Mouse (Mus musculus) forebrain, embryonic 10.5 days (tissue): Measurements from ENCODE around the gene Zfand2b. TPM values are rescaled to one million over a fixed set of nuclear protein-coding genes. Genes with fewer than 3 reads are reported as not detected.

Experiments used
- DNase-seq: peaks from one replicate; pipeline ENCODE4 v3.0.0-alpha.2; 2017; ENCODE audit warnings: low spot score; ENCODE audit errors: extremely low spot score
- H3K27ac ChIP-seq: fragments of 300-500 bp; sonication (generic); 2 replicates; pipeline ENCODE4 v1.5.1; 2016; ENCODE audit warnings: mild to moderate bottlenecking
- H3K27me3 ChIP-seq: fragments of 300-500 bp; sonication (generic); 2 replicates; pipeline ENCODE4 v1.6.1; 2016; ENCODE audit warnings: mild to moderate bottlenecking; ENCODE audit not compliant: poor library complexity, severe bottlenecking
- H3K36me3 ChIP-seq: fragments of 300-500 bp; sonication (generic); replicated peaks from 2 replicates; pipeline ENCODE4 v1.6.1; 2016; ENCODE audit warnings: mild to moderate bottlenecking, moderate library complexity
- H3K4me1 ChIP-seq: fragments of 300-500 bp; sonication (generic); 2 replicates; pipeline ENCODE4 v1.6.1; 2016
- H3K4me3 ChIP-seq: fragments of 300-500 bp; sonication (generic); 2 replicates; pipeline ENCODE4 v1.5.1; 2016; ENCODE audit warnings: mild to moderate bottlenecking, moderate library complexity
- H3K9me3 ChIP-seq: fragments of 300-500 bp; sonication (generic); 2 replicates; pipeline ENCODE4 v1.6.1; 2016; ENCODE audit warnings: mild to moderate bottlenecking, moderate library complexity
- WGBS: fragments of 180-500 bp; shearing (Covaris S2); methylation state at CpG from one replicate; pipeline ENCODE4 v1.1.7; 2016; 5-methylcytosine and 5-hydroxymethylcytosine counted together
- polyA plus RNA-seq: library from polyadenylated mRNA; unstranded; fragments of >200 nt; fragmentation: Nextera tagmentation; extraction: Ambion mirVana; gene quantifications from 2 replicates; pipeline ENCODE4 v1.2.1, GENCODE M21; 2016

Gene Zfand2b
- polyA plus RNA-seq, 1 experiment from 2014 or later: 29.0 TPM

DNA sequence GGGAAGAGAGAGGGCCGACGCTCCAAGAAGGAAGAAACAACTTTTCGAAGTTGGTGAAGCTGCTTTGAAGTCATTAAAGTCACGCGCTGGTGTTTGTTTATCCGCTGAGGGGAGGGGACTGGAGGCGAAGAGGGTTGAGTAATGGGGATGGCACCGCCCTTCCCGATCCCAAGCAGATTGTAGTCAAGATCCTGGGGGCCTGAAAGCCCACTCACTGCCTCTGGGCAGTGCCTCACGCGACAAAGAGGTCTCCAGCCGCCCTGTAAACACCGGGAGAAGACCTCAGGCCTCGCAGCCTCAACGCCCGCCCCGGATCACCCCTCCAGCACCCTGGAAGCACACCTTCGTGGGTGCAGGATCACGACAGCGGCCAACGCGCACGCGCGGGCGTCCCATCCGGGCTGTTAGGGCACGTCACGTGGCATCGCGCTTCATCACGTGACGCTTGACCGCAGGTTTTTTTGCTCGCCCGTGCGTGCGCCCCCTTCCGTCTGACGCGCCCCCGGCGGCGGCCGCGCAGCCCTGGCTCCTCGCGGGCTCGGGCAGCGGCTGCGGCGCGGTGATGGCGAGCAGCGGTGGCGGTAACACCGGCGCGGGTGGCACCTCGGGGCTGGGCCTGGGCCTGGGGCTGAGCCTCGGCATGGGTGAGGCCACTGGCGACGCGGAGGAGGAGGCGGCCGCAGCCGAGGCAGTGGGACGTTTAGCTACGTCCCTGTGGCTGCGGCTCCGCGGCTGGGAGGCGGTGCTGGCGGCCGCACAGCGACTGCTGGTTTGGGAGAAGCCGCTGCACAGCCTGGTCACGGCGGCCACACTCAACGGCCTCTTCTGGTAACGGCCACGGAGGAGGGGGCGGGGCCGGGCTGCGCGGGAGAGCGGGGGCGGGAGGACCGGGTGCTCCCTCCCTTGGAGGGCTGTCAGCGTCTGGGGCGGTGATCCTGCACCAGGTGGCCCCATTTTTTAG is 25.9 kb upstream of the Zfand2b start, which contains the start of the genes Cnppd1 and Retreg2:
TSS of gene Cnppd1 (minus strand) at position 411 of the 961 bp plus-strand sequence.
TSS of gene Retreg2 (plus strand) at position 478 of the 961 bp plus-strand sequence.
- Histone ChIP-seq H3K36me3 (peaks cover 61% of the 10 kb centered on the region), H3K4me1 (peaks cover 34% of the 10 kb centered on the region), H3K9me3 (no peaks in the 10 kb centered on the region), H3K27ac (peak within 1 kb of the TSS; percentile 97), H3K4me3 (peak within 1 kb of the TSS; percentile 88), H3K27me3 (peaks cover 6% of the 10 kb centered on the region; the same call in 1 of the 2 replicates)
- WGBS: under 1% methylated on average over 89 of the region's 91 CpGs
- peak; percentile 97 for DNase-seq

DNA sequence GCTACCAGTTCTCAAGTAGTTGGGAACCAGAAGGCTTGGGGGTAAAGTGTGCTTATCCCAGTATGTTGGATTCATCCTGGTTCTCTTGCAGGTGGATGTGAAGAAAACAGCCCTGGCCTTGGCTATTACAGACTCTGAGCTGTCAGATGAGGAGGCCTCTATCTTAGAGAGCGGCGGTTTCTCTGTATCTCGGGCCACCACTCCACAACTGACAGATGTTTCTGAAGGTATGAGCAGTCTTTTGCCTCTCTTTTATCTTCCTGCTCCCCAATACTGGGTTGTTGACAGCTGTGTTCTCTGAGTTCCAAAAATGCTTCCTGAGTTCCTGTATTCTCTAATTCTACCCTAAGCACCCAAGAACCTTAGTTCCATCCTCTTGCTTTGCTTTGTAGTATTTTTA is 22.9 kb upstream of the Zfand2b start:
- Histone ChIP-seq H3K4me3 (no peak overlapping the region), H3K9me3 (no peaks in the 10 kb centered on the region), H3K27ac (no peak overlapping the region), H3K27me3 (peaks cover 6% of the 10 kb centered on the region; the same call in 1 of the 2 replicates), H3K4me1 (peaks cover 34% of the 10 kb centered on the region), H3K36me3 (peaks cover 57% of the 10 kb centered on the region)
- 98% methylated on average over 3 of the region's 3 CpGs for WGBS
- no peak for DNase-seq

DNA sequence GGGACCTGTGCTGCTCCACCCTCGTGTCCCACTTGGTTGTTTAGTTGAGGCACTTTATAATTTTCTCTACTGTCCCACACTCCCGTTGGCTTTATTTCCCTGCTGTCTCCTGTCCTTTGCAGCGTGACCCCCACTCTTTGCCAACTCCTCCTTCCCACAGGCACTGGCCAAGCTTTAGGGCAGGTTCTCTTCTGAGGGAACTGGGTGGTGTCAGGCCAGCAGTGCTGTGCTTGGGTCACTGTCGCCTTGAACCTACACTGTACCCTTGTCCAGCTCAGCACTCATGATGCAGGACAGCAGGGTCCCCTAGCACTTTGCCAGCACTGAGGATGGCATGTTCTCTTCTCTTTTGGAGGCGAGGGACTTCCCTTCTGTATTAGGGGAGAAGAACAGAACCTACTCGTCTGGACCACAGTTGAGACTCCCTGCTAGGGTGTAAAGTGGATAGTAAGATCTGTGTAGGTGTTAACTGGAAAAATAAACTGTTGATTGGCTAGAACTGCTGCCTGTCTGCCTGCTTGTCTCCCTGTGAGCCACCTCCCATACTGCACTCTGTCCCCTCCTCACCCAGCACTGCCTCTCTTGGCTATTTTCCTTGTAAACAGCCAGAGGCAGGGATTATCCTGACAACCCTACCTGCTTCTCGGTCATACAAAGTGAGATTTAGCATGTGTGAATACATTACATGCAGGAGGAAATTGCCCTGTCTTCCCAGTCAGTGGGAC is 20.9 kb upstream of the Zfand2b start:
- Histone ChIP-seq H3K27ac (no peak overlapping the region), H3K27me3 (no peaks in the 10 kb centered on the region), H3K9me3 (no peaks in the 10 kb centered on the region), H3K36me3 (peaks cover 57% of the 10 kb centered on the region), H3K4me1 (peaks cover 18% of the 10 kb centered on the region), H3K4me3 (no peak overlapping the region)
- 84% methylated on average over 7 of the region's 7 CpGs for WGBS
- no peak for DNase-seq

DNA sequence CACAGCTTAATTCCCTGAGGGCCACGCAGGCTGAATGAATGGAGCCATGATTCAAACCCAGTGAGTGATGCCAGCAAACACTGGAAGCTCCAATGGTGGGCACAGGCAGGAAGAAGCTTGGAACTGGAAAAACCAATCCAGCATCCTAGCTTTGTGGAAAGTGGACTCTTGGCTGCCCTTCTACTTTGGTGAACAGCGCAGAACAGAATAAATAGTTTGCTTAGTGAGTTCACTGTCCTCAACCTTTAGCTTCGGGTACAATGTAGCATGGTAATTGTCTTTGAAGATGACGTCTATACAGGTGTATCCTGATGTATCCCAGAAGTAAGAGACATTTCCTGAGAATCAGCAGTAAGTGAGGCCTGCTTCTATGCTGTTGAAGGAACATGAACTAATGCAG is 19.7 kb upstream of the Zfand2b start:
- Histone ChIP-seq H3K4me1 (peaks cover 6% of the 10 kb centered on the region), H3K27ac (no peak overlapping the region), H3K9me3 (no peaks in the 10 kb centered on the region), H3K4me3 (no peak overlapping the region), H3K27me3 (no peaks in the 10 kb centered on the region), H3K36me3 (peaks cover 57% of the 10 kb centered on the region)
- DNase-seq: no peak
- 91% methylated on average over 4 of the region's 4 CpGs for WGBS

DNA sequence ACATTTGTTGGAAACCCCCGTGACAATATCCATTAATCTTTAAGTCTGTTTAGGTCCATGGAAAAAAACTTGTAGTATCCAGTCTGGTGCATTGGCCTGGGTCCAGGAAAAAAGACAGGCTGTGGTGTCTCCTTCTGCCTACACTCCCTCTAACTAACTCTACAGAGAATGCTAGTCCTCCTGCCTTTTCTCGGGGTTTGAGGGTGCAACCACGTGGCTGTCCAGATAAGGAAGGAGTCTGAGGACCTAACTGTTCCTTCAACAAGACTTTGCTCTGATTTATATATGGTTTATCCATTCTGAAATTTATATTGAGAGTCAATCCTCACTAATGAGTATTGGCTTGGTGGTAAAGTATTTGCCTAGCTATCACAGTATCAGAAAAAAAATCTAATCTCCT is 12.6 kb upstream of the Zfand2b start:
- H3K4me1 ChIP-seq: no peaks in the 10 kb centered on the region
- no peak overlapping the region for H3K4me3 ChIP-seq
- H3K27me3 ChIP-seq: no peaks in the 10 kb centered on the region
- H3K9me3 ChIP-seq: no peaks in the 10 kb centered on the region
- no peaks in the 10 kb centered on the region for H3K36me3 ChIP-seq
- H3K27ac ChIP-seq: no peak overlapping the region
- 70% methylated on average over 3 of the region's 3 CpGs for WGBS
- DNase-seq: no peak

DNA sequence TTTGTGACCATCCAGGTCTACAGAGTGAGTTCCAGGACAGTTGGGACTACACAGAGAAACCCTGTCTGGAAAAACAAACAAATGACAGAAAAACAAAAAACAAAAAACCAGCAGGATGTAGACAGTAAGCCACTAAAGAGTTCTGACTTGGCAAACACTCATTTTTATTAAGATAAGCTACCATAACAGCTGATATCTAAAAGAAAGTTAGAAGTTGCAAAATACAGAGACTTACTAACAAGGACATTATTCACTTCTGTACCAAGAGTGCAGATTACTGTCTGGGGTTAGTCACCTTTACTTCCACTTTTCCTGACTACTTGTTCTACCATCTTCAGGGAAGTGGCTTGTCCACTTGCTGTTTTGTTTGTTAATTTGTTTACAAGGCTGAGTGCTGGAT is 9.5 kb upstream of the Zfand2b start:
- DNase-seq: no peak
- Histone ChIP-seq H3K4me1 (no peaks in the 10 kb centered on the region), H3K4me3 (no peak overlapping the region), H3K9me3 (no peaks in the 10 kb centered on the region), H3K36me3 (no peaks in the 10 kb centered on the region), H3K27me3 (no peaks in the 10 kb centered on the region), H3K27ac (no peak overlapping the region)

DNA sequence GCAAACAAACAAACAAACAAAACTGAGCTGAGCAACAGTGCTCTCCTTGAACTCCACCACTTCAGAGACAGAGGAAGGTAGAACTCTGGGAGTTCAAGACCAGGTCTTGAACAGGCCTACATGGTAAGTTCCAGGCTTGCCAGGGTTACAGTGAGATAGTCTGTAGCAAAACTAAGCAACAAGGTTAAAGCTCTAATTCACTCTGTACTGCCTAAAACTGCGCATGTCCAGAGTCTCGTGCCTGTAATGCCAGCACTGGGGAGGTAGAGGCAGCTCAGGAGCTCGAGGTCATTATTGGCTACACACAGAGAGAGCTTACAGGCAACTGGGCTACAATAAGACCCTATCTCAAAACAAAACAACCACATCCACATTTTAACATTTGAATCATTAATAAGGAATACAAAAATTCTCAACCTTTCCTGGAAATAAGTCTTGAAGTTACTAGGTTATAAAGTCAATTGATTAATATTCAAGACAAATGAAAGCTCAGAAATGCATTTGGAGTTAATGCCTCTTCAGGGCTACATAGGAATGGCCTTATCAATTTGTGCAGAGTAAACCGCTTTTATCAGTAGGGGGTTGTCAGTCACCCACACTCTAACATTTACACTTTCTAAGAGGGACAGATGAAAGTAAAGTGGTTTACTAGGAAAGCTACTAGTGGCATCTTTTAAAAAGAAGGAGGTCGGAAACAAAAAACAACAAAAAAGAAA is 8.7 kb upstream of the Zfand2b start:
- no peak overlapping the region for H3K4me3 ChIP-seq
- H3K36me3 ChIP-seq: no peaks in the 10 kb centered on the region
- H3K27me3 ChIP-seq: no peaks in the 10 kb centered on the region
- DNase-seq: no peak
- H3K27ac ChIP-seq: no peak overlapping the region
- WGBS: 74% methylated on average over 5 of the region's 5 CpGs
- no peaks in the 10 kb centered on the region for H3K4me1 ChIP-seq
- H3K9me3 ChIP-seq: no peaks in the 10 kb centered on the region

DNA sequence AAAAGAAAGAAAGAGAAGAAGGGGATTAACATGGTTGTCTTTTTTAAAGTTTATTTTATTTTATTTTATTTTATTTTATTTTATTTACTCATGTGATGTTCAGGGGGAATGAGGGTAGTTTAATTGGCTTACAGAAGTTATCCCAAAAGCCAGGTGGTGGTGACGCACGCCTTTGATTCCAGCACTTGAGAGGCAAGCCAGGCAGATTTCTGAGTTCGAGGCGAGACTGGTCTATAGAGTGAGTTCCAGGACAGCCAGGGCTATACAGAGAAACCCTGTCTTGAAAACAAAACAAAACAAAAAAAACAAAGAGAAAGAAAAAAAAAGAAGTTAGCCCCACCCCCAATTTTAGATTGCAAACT is 8.2 kb upstream of the Zfand2b start:
- Histone ChIP-seq H3K4me3 (no peak overlapping the region), H3K36me3 (no peaks in the 10 kb centered on the region), H3K9me3 (no peaks in the 10 kb centered on the region), H3K27me3 (no peaks in the 10 kb centered on the region), H3K27ac (no peak overlapping the region), H3K4me1 (no peaks in the 10 kb centered on the region)
- WGBS: 89% methylated on average over 4 of the region's 4 CpGs
- DNase-seq: no peak

DNA sequence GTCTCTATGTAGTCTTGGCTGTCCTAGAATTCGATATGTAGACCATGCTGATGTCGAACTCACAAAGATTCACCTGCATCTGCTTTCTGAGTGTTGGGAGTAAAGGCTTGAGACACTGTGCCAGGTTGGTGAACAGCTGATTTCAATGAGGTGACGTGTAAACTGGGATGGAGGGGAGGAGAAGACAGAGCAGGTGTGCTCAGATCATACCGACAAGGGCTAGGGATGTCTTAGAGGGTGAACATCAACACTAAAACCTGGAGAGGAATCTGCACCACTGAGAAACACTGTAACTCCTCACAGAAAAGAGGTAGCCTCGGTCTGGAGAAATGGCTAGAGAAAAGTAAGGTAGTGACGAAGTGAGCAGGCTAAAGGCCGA is 364 bp upstream of the Zfand2b start:
- H3K4me3 ChIP-seq: peak overlapping the region; percentile 82
- H3K9me3 ChIP-seq: no peaks in the 10 kb centered on the region
- peak overlapping the region; percentile 89 for H3K27ac ChIP-seq
- H3K27me3 ChIP-seq: 0 out of 2 replicates have a peak, but pooled peaks cover 4% of the 10 kb centered on the region
- 7% methylated on average over 7 of the region's 7 CpGs for WGBS
- DNase-seq: no peak
- H3K4me1 ChIP-seq: peaks cover 22% of the 10 kb centered on the region
- peaks cover 31% of the 10 kb centered on the region for H3K36me3 ChIP-seq

DNA sequence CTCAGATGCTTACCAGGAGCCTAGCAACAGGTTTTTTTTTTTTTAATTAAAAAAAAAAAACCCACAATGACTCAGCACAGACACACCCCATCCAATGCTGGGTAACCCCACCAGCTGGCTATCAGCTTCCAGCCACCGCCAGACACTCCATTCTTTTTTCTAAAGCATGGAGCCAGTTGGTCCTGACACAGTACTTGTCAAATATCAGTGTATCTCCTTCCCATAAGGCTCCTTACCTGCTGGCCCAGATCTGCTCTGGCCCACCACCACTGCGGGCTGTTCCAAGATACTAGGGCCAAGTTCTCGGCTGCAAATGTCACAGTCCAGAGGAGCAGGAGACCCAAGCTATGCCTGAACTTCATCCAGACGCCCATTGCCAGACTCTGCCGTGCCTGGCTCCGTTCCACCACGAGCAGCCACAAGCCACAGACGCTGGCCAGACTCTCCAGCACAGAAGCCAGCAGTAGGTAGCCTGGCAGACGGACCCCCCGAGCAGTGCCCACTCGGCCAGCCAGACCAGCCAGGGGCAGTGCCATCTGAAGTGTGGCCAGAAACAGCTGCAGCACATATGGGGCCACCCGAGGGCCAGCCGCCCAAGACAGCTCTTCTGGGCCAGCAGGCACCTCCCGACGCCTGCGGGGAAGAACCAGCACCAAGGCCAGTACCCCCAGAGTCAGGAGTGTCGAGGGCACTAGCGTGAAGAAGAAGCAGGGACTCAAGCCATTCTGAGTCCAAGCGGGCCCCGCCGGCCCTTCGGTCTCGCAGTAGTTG is 11.1 kb downstream of the Zfand2b start:
- Histone ChIP-seq H3K36me3 (peaks cover 51% of the 10 kb centered on the region), H3K27ac (peak overlapping the region; percentile 87)
- no peak for DNase-seq

DNA sequence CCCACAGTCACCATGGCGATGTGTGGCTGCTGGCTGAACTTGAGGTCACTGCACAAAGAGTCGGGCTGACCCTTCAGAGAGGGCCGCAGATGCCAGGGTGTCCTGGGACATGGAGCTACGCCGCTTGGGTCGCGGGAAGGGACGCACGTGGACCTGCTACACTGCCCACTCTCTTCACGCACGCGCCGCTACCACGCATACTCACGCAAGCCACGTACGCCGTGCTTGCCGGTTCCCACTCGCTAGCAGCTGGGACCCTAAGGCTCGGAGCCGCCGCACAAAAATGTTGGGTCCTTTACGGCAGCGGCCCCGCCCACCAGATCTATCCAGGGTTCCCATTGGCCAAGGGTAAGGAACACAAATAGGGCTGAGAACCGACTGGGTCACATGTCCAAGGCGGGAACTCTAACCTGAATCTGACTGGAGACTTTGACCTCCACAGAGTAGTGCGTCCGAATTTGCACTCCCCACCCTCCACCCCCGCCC is 11.7 kb downstream of the Zfand2b start, which contains the start of gene Abcb6:
TSS of gene Abcb6 (minus strand) at position 288 of the 486 bp plus-strand sequence.
- peak; percentile 95 for DNase-seq
- Histone ChIP-seq H3K4me1 (peaks cover 27% of the 10 kb centered on the region), H3K27ac (peak within 1 kb of the TSS; percentile 87), H3K4me3 (peak within 1 kb of the TSS; percentile 77), H3K9me3 (no peaks in the 10 kb centered on the region), H3K36me3 (peaks cover 51% of the 10 kb centered on the region), H3K27me3 (no peaks in the 10 kb centered on the region)
- under 1% methylated on average over 31 of the region's 31 CpGs for WGBS

More for the DNA sequence above, 11.1 kb downstream of the Zfand2b start:
- H3K9me3 ChIP-seq: no peaks in the 10 kb centered on the region
- peak overlapping the region; percentile 77 for H3K4me3 ChIP-seq
- H3K27me3 ChIP-seq: no peaks in the 10 kb centered on the region
- H3K4me1 ChIP-seq: peaks cover 27% of the 10 kb centered on the region
- 14% methylated on average over 23 of the region's 23 CpGs for WGBS

DNA sequence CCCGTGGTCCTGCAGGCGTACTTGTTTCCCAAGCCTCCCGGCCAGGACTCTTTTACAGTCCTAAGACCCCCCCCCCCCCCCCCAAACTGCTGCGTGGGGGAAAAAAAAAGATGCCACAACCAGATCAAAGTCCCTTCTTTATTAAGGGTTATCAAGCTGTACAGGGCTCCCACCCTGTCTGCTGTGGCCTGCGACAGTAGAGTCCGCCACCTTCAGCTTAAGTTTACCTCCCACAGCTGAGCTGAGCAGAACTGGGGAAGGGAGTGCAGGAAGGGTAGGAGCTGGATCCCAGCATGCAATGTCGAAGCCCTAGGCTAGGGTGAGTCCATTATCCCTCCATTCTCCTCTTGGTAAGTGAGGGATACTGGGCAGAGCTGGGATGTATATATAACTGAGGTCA is 12.3 kb downstream of the Zfand2b start:
- no peaks in the 10 kb centered on the region for H3K27me3 ChIP-seq
- 35% methylated on average over 7 of the region's 7 CpGs for WGBS
- peaks cover 51% of the 10 kb centered on the region for H3K36me3 ChIP-seq
- H3K4me3 ChIP-seq: peak overlapping the region; percentile 77
- peaks cover 27% of the 10 kb centered on the region for H3K4me1 ChIP-seq
- peak overlapping the region; percentile 87 for H3K27ac ChIP-seq
- H3K9me3 ChIP-seq: no peaks in the 10 kb centered on the region
- DNase-seq: no peak
